Mouse (Mus musculus) brain, embryonic 14.5 days (tissue): ENCODE measurements around the gene Aco1. TPM values are rescaled to one million over a fixed set of nuclear protein-coding genes. Genes with fewer than 3 reads are reported as not detected.

ENCODE experiments used
- DNase-seq: peaks from one replicate; pipeline ENCODE4 v3.0.0-alpha.2; 2011; ENCODE audit warnings: low read depth
- CTCF ChIP-seq: fragments of 200-500 bp; IDR thresholded peaks from 2 replicates; pipeline ENCODE4 v1.5.1; 2012; ENCODE audit warnings: inconsistent platforms, mild to moderate bottlenecking, moderate library complexity, borderline replicate concordance; ENCODE audit not compliant: insufficient read depth, insufficient read length; ENCODE audit errors: extremely low read depth
- POLR2A ChIP-seq: fragments of 200-500 bp; IDR thresholded peaks from 2 replicates; pipeline ENCODE4 v1.6.1; 2012; ENCODE audit warnings: mild to moderate bottlenecking, inconsistent platforms, borderline replicate concordance; ENCODE audit not compliant: poor library complexity, insufficient read depth, insufficient read length, severe bottlenecking; ENCODE audit errors: extremely low read depth
- polyA plus RNA-seq: library from polyadenylated mRNA; depleted of rRNA; stranded (reverse); fragments of >200 nt; gene quantifications from 2 replicates; pipeline ENCODE4 v1.2.3, GENCODE M21; 2012

Aco1 gene
- polyA plus RNA-seq, 1 experiment, result 52.3 TPM

- DNase-seq, result no peak
- TF ChIP-seq CTCF (no peak), POLR2A (no peak)
These were observed 621 bp downstream of the Aco1 start for GRCm38 (mm10) chr4:40143533-40143871.

DNA sequence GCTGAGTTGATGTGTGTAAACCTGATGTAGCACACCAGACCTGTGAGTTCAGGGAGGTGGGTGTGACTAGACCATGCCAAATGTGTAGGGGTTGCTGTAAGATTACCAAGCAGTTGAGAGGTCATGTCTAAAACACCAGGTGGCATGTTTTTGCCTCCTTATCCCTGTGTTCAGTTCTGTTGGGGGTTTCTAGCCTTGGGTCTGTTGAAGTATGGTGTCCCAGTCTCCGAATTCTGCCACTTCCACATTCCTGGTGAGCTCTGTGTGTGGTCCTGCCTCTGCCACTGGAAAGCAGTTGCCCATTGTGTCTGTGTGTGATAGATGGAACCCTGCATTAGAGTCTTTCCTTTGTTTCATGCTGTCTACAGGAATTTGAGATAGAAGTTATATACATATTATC, 1.7 kb downstream of the Aco1 start:
- no peak for DNase-seq
- TF ChIP-seq POLR2A (no peak), CTCF (no peak)

- TF ChIP-seq POLR2A (no peak), CTCF (no peak)
- no peak for DNase-seq
These were observed 2.1 kb downstream of the Aco1 start for GRCm38 (mm10) chr4:40144981-40145380.

GRCm38 (mm10) chr4:40148281-40148680, 5.4 kb downstream of the Aco1 start:
- no peak for DNase-seq
- no peak for TF ChIP-seq CTCF
- TF ChIP-seq POLR2A, result no peak

DNA sequence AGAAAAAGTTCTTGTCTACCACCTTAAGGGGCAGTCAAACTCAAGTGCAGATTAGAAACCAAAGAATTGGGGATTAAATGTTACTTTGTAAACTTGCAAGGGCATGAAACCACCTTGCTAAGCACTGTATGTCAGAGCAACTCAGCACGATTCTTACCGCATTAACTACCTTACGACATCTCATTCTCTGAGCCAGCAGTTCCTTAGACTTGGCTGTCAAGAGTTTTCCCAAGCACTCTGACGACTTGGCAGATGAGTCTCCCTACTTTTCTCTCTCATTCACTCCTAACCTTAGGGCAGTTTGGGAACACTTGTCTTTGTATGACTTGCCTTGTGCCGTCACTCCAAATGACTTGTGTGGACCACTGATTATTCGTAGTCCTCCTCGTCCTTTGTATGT, 7.2 kb downstream of the Aco1 start:
- no peak for DNase-seq
- TF ChIP-seq POLR2A, result no peak
- no peak for TF ChIP-seq CTCF

GRCm38 (mm10) chr4:40152771-40153170, 9.9 kb downstream of the Aco1 start:
- DNase-seq, result no peak
- TF ChIP-seq CTCF (no peak), POLR2A (no peak)

- TF ChIP-seq POLR2A (no peak), CTCF (no peak)
- DNase-seq, result no peak
These were observed 10.6 kb downstream of the Aco1 start for GRCm38 (mm10) chr4:40153500-40153899.

DNA sequence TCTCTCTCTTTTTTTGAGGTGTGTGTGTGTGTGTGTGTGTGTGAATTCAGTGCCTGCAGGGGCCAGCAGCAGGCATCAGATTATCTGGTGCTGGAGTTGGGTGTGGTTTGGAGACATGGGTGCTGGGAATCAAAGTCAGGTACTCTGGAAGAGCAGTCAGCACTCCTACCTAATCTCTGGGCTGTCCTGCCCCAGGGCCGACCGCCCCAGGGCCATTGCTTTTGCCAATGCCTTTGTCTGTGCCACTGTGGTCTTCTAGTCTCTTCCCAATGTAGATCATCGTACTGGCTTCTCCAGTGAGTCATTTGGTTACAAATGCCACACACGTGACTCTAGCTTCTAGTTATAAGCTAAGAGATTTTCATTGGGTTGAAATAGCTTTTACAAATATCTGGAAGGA, 11.9 kb downstream of the Aco1 start:
- DNase-seq, result no peak
- TF ChIP-seq POLR2A, result no peak
- no peak for TF ChIP-seq CTCF

DNA sequence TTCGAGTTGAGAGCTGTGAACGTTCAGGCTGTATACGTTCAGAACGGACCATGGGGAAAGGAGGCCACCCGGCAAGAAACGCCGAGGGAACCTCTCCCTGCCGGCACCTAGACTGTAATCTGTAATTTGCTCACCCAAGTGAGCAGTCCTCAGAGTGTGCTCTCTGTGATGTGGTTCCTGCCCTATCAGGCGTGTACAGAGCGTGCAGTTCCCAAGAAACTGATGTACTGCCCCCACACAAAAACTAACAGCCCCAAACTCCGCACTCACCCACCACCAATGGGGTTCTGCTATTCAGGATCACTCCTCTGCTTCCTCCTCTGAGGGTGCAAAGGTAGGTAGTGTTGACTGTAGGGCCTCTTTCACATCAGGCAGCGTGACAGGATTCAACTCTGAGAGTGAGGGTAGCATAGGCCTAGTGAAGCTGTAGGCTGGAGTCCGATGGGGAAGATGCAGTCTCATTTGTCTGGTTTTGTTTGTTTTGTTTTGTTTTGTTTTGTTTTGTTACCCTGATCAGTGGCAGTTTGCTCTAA, 12.7 kb downstream of the Aco1 start:
- no peak for DNase-seq
- TF ChIP-seq POLR2A (no peak), CTCF (no peak)

- TF ChIP-seq CTCF, result no peak
- no peak for TF ChIP-seq POLR2A
- no peak for DNase-seq
These were observed 13.3 kb downstream of the Aco1 start for GRCm38 (mm10) chr4:40156153-40156552.

GRCm38 (mm10) chr4:40156582-40157499, 14.0 kb downstream of the Aco1 start:
- TF ChIP-seq POLR2A, result no peak
- TF ChIP-seq CTCF, result no peak
- no peak for DNase-seq
